Mouse (Mus musculus) lung, postnatal 0 days (tissue): Measurements from ENCODE around the gene Gm48552. TPM values are rescaled to one million over a fixed set of nuclear protein-coding genes. Genes with fewer than 3 reads are reported as not detected.

ENCODE experiments used
- ATAC-seq: fragments of 200-750 bp; cut with Nextera tagmentation; 2 replicates; pipeline ENCODE4 v1.8.0; 2017; ENCODE audit warnings: moderate library complexity
- DNase-seq: peaks from one replicate; pipeline ENCODE4 v3.0.0-alpha.2; 2016; ENCODE audit warnings: low spot score
- H3K27ac ChIP-seq: fragments of 300-500 bp; sonication (generic); 2 replicates; pipeline ENCODE4 v1.5.1; 2014; ENCODE audit warnings: antibody characterized with exemption, mild to moderate bottlenecking, low read length, mixed read lengths
- H3K27me3 ChIP-seq: fragments of 300-500 bp; sonication (generic); replicated peaks from 2 replicates; pipeline ENCODE4 v1.6.1; 2014; ENCODE audit warnings: low read length, mixed read lengths; ENCODE audit not compliant: insufficient read depth
- H3K36me3 ChIP-seq: fragments of 300-500 bp; sonication (generic); 2 replicates; pipeline ENCODE4 v1.6.1; 2014; ENCODE audit warnings: low read length, mixed read lengths; ENCODE audit not compliant: insufficient read depth
- H3K4me1 ChIP-seq: fragments of 300-500 bp; sonication (generic); 2 replicates; pipeline ENCODE4 v1.6.1; 2014; ENCODE audit warnings: antibody characterized with exemption, low read depth, low read length, mixed read lengths; ENCODE audit not compliant: insufficient read depth
- H3K4me2 ChIP-seq: fragments of 300-500 bp; sonication (generic); replicated peaks from 2 replicates; pipeline ENCODE4 v1.6.1; 2014; ENCODE audit warnings: low read depth, mild to moderate bottlenecking, low read length, moderate library complexity, mixed read lengths
- H3K4me3 ChIP-seq: fragments of 300-500 bp; sonication (generic); 2 replicates; pipeline ENCODE4 v1.5.1; 2014; ENCODE audit warnings: low read depth, low read length
- H3K9ac ChIP-seq: fragments of 300-500 bp; sonication (generic); replicated peaks from 2 replicates; pipeline ENCODE4 v1.6.1; 2014; ENCODE audit warnings: low read depth, mild to moderate bottlenecking
- H3K9me3 ChIP-seq: fragments of 300-500 bp; sonication (generic); 2 replicates; pipeline ENCODE4 v1.6.1; 2016; ENCODE audit warnings: low read length, mixed read lengths
- CTCF ChIP-seq: IDR thresholded peaks from 2 replicates; pipeline ENCODE4 v1.5.1; 2016; ENCODE audit warnings: antibody characterized with exemption, mild to moderate bottlenecking
- EP300 ChIP-seq: IDR thresholded peaks from 2 replicates; pipeline ENCODE4 v1.6.1; 2016; ENCODE audit warnings: antibody characterized with exemption, mild to moderate bottlenecking, control low read depth
- WGBS: fragments of 180-500 bp; shearing (Covaris S2); extraction: QIAGEN DNeasy Blood & Tissue Kit; methylation state at CpG from one replicate; pipeline ENCODE4 v1.1.7; 2014; 5-methylcytosine and 5-hydroxymethylcytosine counted together
- polyA plus RNA-seq: library from polyadenylated mRNA; unstranded; fragments of >200 nt; fragmentation: Nextera tagmentation; extraction: Ambion mirVana; gene quantifications from 2 replicates; pipeline ENCODE4 v1.2.1, GENCODE M21; 2015

The Gm48552 gene
- polyA plus RNA-seq, 1 experiment from 2014 or later: 0.63 TPM

GRCm38 (mm10) chr10:81410350-81410749 is 21.5 kb downstream of the Gm48552 start:
- H3K9ac ChIP-seq: no peak overlapping the region
- no peak for TF ChIP-seq CTCF
- no peak for TF ChIP-seq EP300
- H3K4me2 ChIP-seq: peak overlapping the region; percentile 22; the same call in 1 of the 2 replicates
- DNase-seq (peak; percentile 20), ATAC-seq (no peak)
- H3K27me3 ChIP-seq: no peaks in the 10 kb centered on the region
- no peaks in the 10 kb centered on the region for H3K36me3 ChIP-seq
- H3K9me3 ChIP-seq: no peaks in the 10 kb centered on the region
- H3K4me1 ChIP-seq: peaks cover 60% of the 10 kb centered on the region
- WGBS: 36% methylated on average over 4 of the region's 4 CpGs
- H3K4me3 ChIP-seq: no peak overlapping the region
- H3K27ac ChIP-seq: peak overlapping the region; percentile 81; the same call in 1 of the 2 replicates

GRCm38 (mm10) chr10:81410981-81411380 is 22.2 kb downstream of the Gm48552 start:
- Histone ChIP-seq H3K4me2 (no peak overlapping the region), H3K27ac (peak overlapping the region; percentile 89), H3K4me3 (no peak overlapping the region), H3K27me3 (no peaks in the 10 kb centered on the region), H3K9ac (no peak overlapping the region), H3K36me3 (no peaks in the 10 kb centered on the region), H3K9me3 (no peaks in the 10 kb centered on the region), H3K4me1 (peaks cover 63% of the 10 kb centered on the region)
- ATAC-seq (no peak), DNase-seq (peak; percentile 24)
- 44% methylated on average over 9 of the region's 9 CpGs for WGBS
- TF ChIP-seq CTCF: no peak
- no peak for TF ChIP-seq EP300

- TF ChIP-seq CTCF (no peak), EP300 (0 out of 2 replicates have a peak, but pooled peaks have one; percentile 6)
- Histone ChIP-seq H3K27ac (peak overlapping the region; percentile 89), H3K4me3 (no peak overlapping the region), H3K4me1 (peaks cover 66% of the 10 kb centered on the region), H3K27me3 (no peaks in the 10 kb centered on the region), H3K36me3 (no peaks in the 10 kb centered on the region), H3K9ac (no peak overlapping the region), H3K9me3 (no peaks in the 10 kb centered on the region), H3K4me2 (peak overlapping the region; percentile 33)
- peak; percentile 76 for DNase-seq
- peak; percentile 11 for ATAC-seq
- WGBS: 23% methylated on average over 16 of the region's 18 CpGs
These were observed 22.9 kb downstream of the Gm48552 start for GRCm38 (mm10) chr10:81411471-81412400.

- ATAC-seq (no peak), DNase-seq (peak; percentile 26)
- Histone ChIP-seq H3K4me2 (no peak overlapping the region), H3K36me3 (no peaks in the 10 kb centered on the region), H3K9me3 (no peaks in the 10 kb centered on the region), H3K9ac (no peak overlapping the region), H3K4me3 (no peak overlapping the region), H3K4me1 (peaks cover 68% of the 10 kb centered on the region), H3K27ac (peak overlapping the region; percentile 89), H3K27me3 (no peaks in the 10 kb centered on the region)
- no peak for TF ChIP-seq CTCF
- TF ChIP-seq EP300: 0 out of 2 replicates have a peak, but pooled peaks have one; percentile 7
- WGBS: 62% methylated on average over 16 of the region's 16 CpGs
These were observed 23.9 kb downstream of the Gm48552 start for GRCm38 (mm10) chr10:81412586-81413309.

GRCm38 (mm10) chr10:81413310-81414261 is 24.8 kb downstream of the Gm48552 start:
- Histone ChIP-seq H3K4me3 (0 out of 2 replicates have a peak overlapping the region, but pooled peaks have one; percentile 10), H3K27me3 (no peaks in the 10 kb centered on the region), H3K27ac (peak overlapping the region; percentile 89), H3K4me2 (peak overlapping the region; percentile 52), H3K9me3 (no peaks in the 10 kb centered on the region), H3K4me1 (peaks cover 60% of the 10 kb centered on the region), H3K9ac (0 out of 2 replicates have a peak overlapping the region, but pooled peaks have one; percentile 16), H3K36me3 (no peaks in the 10 kb centered on the region)
- 24% methylated on average over 24 of the region's 26 CpGs for WGBS
- ATAC-seq: peak; percentile 49
- TF ChIP-seq CTCF (peak; percentile 40), EP300 (peak; percentile 89)
- DNase-seq: peak; percentile 90
